8 mouse cellular contexts compared by ENCODE assay signal in genomic region chr8:13677413-13677883, GRCm38 (mm10). TPM values are rescaled to one million over a fixed set of nuclear protein-coding genes. Genes with fewer than 3 reads are reported as not detected.
DNase-seq lines count a peak whose midpoint lies in the region; ATAC-seq and TF ChIP-seq lines count a peak whose summit lies in the region.

Rasa3 (minus strand) TSS chr8:13677603.

- H3K9me3 ChIP-seq in forebrain, embryonic 10.5 days = no peaks in the 10 kb centered on the region
- H3K9me3 ChIP-seq in heart, embryonic 15.5 days (replicated peaks) = no peaks in the 10 kb centered on the region
- no peaks in the 10 kb centered on the region for H3K9me3 ChIP-seq in liver, embryonic 14.5 days (ENCODE audit: control insufficient read depth, low read length)
- no peaks in the 10 kb centered on the region for H3K9me3 ChIP-seq in neural tube, embryonic 11.5 days (ENCODE audit: control insufficient read depth, low read length)
- H3K9me3 ChIP-seq in stomach, postnatal 0 days (ENCODE audit: control insufficient read depth, low read length) = no peaks in the 10 kb centered on the region

- peaks cover 40% of the 10 kb centered on the region for H3K27me3 ChIP-seq in forebrain, embryonic 10.5 days (ENCODE audit: poor library complexity, severe bottlenecking)
- no peaks in the 10 kb centered on the region for H3K27me3 ChIP-seq in heart, embryonic 15.5 days
- H3K27me3 ChIP-seq in liver, embryonic 14.5 days (ENCODE audit: control insufficient read depth, insufficient read depth, low read length) = no peaks in the 10 kb centered on the region
- H3K27me3 ChIP-seq in neural tube, embryonic 11.5 days (ENCODE audit: control insufficient read depth, insufficient read depth, low read length) = no peaks in the 10 kb centered on the region; the same call in 1 of the 2 replicates
- peaks cover 2% of the 10 kb centered on the region; the same call in 1 of the 2 replicates for H3K27me3 ChIP-seq in stomach, postnatal 0 days (ENCODE audit: control insufficient read depth, insufficient read depth, low read length)

- WGBS in forebrain, embryonic 10.5 days = under 1% methylated on average over 39 of the region's 42 CpGs
- under 1% methylated on average over 42 of the region's 42 CpGs for WGBS in heart, embryonic 15.5 days
- WGBS in liver, embryonic 14.5 days (ENCODE audit: insufficient replicate concordance) = 0% methylated on average over 42 of the region's 42 CpGs
- WGBS in neural tube, embryonic 11.5 days = under 1% methylated on average over 32 of the region's 42 CpGs
- WGBS in stomach, postnatal 0 days = under 1% methylated on average over 41 of the region's 42 CpGs

- no peaks in the 10 kb centered on the region for H3K36me3 ChIP-seq in forebrain, embryonic 10.5 days (replicated peaks)
- no peaks in the 10 kb centered on the region for H3K36me3 ChIP-seq in heart, embryonic 15.5 days
- no peaks in the 10 kb centered on the region for H3K36me3 ChIP-seq in liver, embryonic 14.5 days (replicated peaks; ENCODE audit: control insufficient read depth, insufficient read depth, low read depth)
- H3K36me3 ChIP-seq in neural tube, embryonic 11.5 days (ENCODE audit: control insufficient read depth, insufficient read depth, low read length) = no peaks in the 10 kb centered on the region
- no peaks in the 10 kb centered on the region for H3K36me3 ChIP-seq in stomach, postnatal 0 days (ENCODE audit: control insufficient read depth, insufficient read depth, low read length)

- DNase-seq in c-Kit-positive CD71-negative TER-119-negative erythroid progenitor cells, embryonic 14.5 days (ENCODE audit: low read depth) = peak; percentile 92
- DNase-seq in forebrain, embryonic 10.5 days (ENCODE audit: extremely low spot score, low spot score) = peak; percentile 93
- peak; percentile 96 to 98 for DNase-seq in kidney, postnatal 25 days
- peak; percentile 92 to 93 (median 93) for DNase-seq in liver, embryonic 14.5 days (ENCODE audit: low read depth in 3 of 3, low spot score in 3 of 3)
- DNase-seq in neural tube, embryonic 11.5 days (ENCODE audit: low spot score) = peak; percentile 96
- DNase-seq in stomach, postnatal 0 days (ENCODE audit: low spot score) = peak; percentile 96

- ATAC-seq in CD4-positive, CD25-positive, alpha-beta regulatory T cell, adult 4 months = peak; percentile 81
- ATAC-seq in heart, embryonic 15.5 days (replicated peaks; ENCODE audit: insufficient number of reproducible peaks, insufficient read depth, low FRiP score, low read depth) = peak; percentile 97
- peak; percentile 96 for ATAC-seq in liver, embryonic 14.5 days (ENCODE audit: insufficient read depth)
- peak; percentile 99 for ATAC-seq in neural tube, embryonic 11.5 days (ENCODE audit: insufficient read depth, low FRiP score, low TSS enrichment)
- ATAC-seq in stomach, postnatal 0 days (ENCODE audit: low FRiP score, low TSS enrichment) = peak; percentile 99

- TF ChIP-seq EP300 in liver, embryonic 14.5 days (IDR thresholded peaks at IDR 0.05; ENCODE audit: low read depth) = no peak
- no peak for TF ChIP-seq EP300 in stomach, postnatal 0 days (optimal IDR thresholded peaks at IDR 0.05)

- H3K4me1 ChIP-seq in forebrain, embryonic 10.5 days = peaks cover 30% of the 10 kb centered on the region
- H3K4me1 ChIP-seq in heart, embryonic 15.5 days (replicated peaks) = peaks cover 43% of the 10 kb centered on the region
- peaks cover 14 to 33% of the 10 kb centered on the region in 2 experiments for H3K4me1 ChIP-seq in liver, embryonic 14.5 days (replicated peaks; ENCODE audit: control insufficient read depth in 2 of 2, insufficient read depth in 2 of 2, low read length in 1 of 2)
- H3K4me1 ChIP-seq in neural tube, embryonic 11.5 days (ENCODE audit: control insufficient read depth, insufficient read depth, low read length) = peaks cover 7% of the 10 kb centered on the region
- no peaks in the 10 kb centered on the region for H3K4me1 ChIP-seq in stomach, postnatal 0 days (replicated peaks; ENCODE audit: control insufficient read depth, insufficient read depth)

- peak within 1 kb of the TSS; percentile 91 for H3K27ac ChIP-seq in forebrain, embryonic 10.5 days
- H3K27ac ChIP-seq in heart, embryonic 15.5 days = peak within 1 kb of the TSS; percentile 89
- H3K27ac ChIP-seq in liver, embryonic 14.5 days = no peak within 1 kb of the TSS; the same call in 1 of the 2 replicates
- peak within 1 kb of the TSS; percentile 81 for H3K27ac ChIP-seq in neural tube, embryonic 11.5 days (ENCODE audit: low read depth, low read length)
- peak within 1 kb of the TSS; percentile 92 for H3K27ac ChIP-seq in stomach, postnatal 0 days (replicated peaks)

- peak within 1 kb of the TSS; percentile 83 for H3K4me3 ChIP-seq in forebrain, embryonic 10.5 days
- H3K4me3 ChIP-seq in heart, embryonic 15.5 days = peak within 1 kb of the TSS; percentile 89
- peak within 1 kb of the TSS; percentile 75 to 86 for H3K4me3 ChIP-seq in liver, embryonic 14.5 days (ENCODE audit: insufficient read depth in 1 of 2, low read depth in 2 of 2, low read length in 2 of 2)
- peak within 1 kb of the TSS; percentile 74 for H3K4me3 ChIP-seq in neural tube, embryonic 11.5 days (ENCODE audit: low read depth, low read length)
- peak within 1 kb of the TSS; percentile 79 for H3K4me3 ChIP-seq in stomach, postnatal 0 days (ENCODE audit: low read depth, low read length)

- H3K9ac ChIP-seq in heart, embryonic 15.5 days = peak within 1 kb of the TSS; percentile 84
- peak within 1 kb of the TSS; percentile 73 for H3K9ac ChIP-seq in liver, embryonic 14.5 days (replicated peaks)
- H3K9ac ChIP-seq in neural tube, embryonic 11.5 days (ENCODE audit: low read length) = peak within 1 kb of the TSS; percentile 67
- H3K9ac ChIP-seq in stomach, postnatal 0 days (ENCODE audit: low read length) = peak within 1 kb of the TSS; percentile 84

- no peak for TF ChIP-seq CTCF in liver, embryonic 14.5 days (IDR thresholded peaks at IDR 0.05; ENCODE audit: low read depth)
- TF ChIP-seq CTCF in stomach, postnatal 0 days (IDR thresholded peaks at IDR 0.05; ENCODE audit: low read depth) = peak; percentile 3; the same call in 1 of the 2 replicates

- peak within 1 kb of the TSS; percentile 94 for H3K4me2 ChIP-seq in heart, embryonic 15.5 days
- peak within 1 kb of the TSS; percentile 99 for H3K4me2 ChIP-seq in liver, embryonic 14.5 days (ENCODE audit: low read depth)
- H3K4me2 ChIP-seq in neural tube, embryonic 11.5 days (ENCODE audit: low read depth) = peak within 1 kb of the TSS; percentile 94
- peak within 1 kb of the TSS; percentile 91 for H3K4me2 ChIP-seq in stomach, postnatal 0 days (replicated peaks; ENCODE audit: low read depth)

RNA-seq across cellular contexts. Expression of gene Rasa3, which starts in this region (rescaled TPM):
- polyA plus RNA-seq in CD4-positive, CD25-positive, alpha-beta regulatory T cell, adult 4 months (2017; shearing (Covaris generic)) = 100 to 1,000 TPM in 1 of 2 experiments, 10 to 100 TPM in 1; 77.3 to 195 TPM
- 24.8 and 27.2 TPM in 2 replicates for polyA plus RNA-seq in forebrain, embryonic 10.5 days (2016; fragmentation: Nextera tagmentation; extraction: Ambion mirVana)
- 19.0 and 28.5 TPM in 2 replicates for polyA plus RNA-seq in heart, embryonic 15.5 days (2015; fragmentation: Nextera tagmentation; extraction: Ambion mirVana)
- polyA plus RNA-seq in liver, embryonic 14.5 days (2012; rRNA removed) = 7.8 and 10.1 TPM in 2 replicates
- polyA plus RNA-seq in liver, embryonic 14.5 days (2014; fragmentation: Nextera tagmentation; extraction: Ambion mirVana) = 15.8 and 17.0 TPM in 2 replicates
- 30.5 and 31.3 TPM in 2 replicates for polyA plus RNA-seq in neural tube, embryonic 11.5 days (2014; fragmentation: Nextera tagmentation; extraction: Ambion mirVana)
- polyA plus RNA-seq in stomach, postnatal 0 days (2015; fragmentation: Nextera tagmentation; extraction: Ambion mirVana) = 12.0 and 12.4 TPM in 2 replicates
